Mouse (Mus musculus) naive thymus-derived CD4-positive, alpha-beta T cell, adult 2 months (primary cell): ENCODE measurements around the gene Snrpa.

Source experiments
- DNase-seq: peaks from one replicate; pipeline ENCODE4 v3.0.0-alpha.2; 2011; ENCODE audit warnings: low read depth

Snrpa gene

DNA sequence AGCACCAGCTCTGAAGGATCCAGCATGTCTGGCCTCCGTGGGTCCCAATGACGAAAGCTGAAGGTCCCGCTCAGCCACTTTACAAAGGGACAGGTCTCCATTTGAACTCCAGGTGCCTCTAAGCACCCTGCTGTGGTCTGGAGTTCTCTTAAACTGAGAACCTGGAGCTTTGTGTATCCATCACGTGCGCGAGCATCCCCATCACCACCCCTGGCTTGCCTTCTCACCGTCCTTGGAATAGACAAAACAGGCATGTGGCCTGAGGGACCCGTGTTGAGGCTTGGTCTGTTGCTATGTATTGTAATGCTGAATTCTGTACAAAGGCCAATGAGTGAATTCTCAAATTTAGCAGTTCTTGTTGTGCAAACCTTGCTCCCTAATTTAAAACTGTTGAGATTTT lies 2.7 kb upstream of the Snrpa start:
- no peak for DNase-seq

DNA sequence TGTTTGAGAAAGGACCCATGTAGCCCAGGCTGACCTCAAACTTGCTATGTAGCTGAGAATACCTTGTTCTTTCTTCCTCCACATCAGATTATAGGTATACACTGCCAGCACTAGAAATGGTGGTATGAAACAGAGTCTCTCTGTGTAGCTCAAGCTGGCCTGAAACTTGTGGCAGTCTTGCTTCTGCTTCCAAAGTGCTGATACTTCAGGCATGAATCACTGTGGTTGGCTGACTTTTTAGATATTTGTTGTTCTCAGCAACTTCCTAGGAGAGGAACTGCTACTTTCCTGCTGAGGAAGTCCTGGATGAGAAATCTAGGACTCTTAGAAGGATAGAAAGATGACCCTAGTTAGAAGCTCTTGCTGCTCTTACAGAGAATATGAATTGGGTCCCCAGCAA lies 2.3 kb upstream of the Snrpa start:
- DNase-seq = no peak

- DNase-seq = no peak
Measured at GRCm38 (mm10) chr7:27197634-27198033, 1.6 kb upstream of the Snrpa start.

GRCm38 (mm10) chr7:27197136-27197535 lies 1.1 kb upstream of the Snrpa start:
- DNase-seq = no peak

GRCm38 (mm10) chr7:27193731-27194130 lies 2.3 kb downstream of the Snrpa start:
- no peak for DNase-seq

DNA sequence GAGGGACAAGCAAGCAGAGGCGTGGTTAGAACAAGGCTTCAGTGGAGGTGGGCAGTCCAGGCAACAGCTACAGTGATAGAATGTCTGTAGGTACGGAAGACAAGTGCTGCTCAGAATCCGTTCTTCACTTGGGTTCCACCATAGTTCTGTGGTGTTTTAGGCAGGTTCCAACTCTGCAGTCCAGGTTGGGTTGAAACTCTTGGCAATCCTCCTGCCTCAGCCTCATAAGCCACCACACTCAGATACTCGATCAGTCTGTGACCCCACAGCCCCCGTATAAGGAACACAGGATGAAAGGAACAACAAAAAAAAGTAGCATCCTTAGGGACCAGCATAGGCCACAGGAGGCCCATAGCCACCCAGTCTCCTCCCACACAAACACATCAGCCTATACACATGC lies 3.6 kb downstream of the Snrpa start:
- no peak for DNase-seq

DNA sequence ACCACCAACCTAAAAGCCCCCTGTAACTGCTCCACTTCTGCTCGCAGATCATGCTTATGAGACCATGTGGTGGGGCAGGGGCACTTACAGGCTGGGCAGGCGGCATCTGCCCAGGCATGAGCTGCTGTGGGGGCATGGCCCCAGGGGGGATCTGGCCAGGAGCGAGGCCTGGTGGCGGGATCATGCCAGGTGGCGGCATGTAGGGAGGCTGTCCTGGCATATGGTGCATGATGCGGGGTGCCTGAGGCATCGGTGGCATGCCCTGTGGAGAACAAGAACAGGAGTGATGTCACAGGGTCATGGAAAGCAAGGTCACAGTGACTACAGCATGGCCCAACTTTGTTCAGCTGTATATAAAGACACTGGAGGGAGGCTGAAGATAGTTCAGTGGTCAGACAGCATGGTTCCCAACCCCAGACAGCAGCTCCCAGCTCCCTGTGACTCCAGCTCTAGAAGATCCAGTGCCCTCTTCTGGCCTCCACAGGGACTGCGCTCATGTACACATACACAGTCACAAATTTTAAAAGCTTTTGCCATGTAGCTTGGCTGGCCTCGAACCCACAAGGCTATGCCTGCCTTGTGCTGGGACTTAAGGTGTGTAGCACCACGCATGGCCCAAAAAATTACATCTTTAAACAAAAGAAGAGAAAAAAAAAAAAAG lies 6.7 kb downstream of the Snrpa start:
- DNase-seq = peak; percentile 25

DNA sequence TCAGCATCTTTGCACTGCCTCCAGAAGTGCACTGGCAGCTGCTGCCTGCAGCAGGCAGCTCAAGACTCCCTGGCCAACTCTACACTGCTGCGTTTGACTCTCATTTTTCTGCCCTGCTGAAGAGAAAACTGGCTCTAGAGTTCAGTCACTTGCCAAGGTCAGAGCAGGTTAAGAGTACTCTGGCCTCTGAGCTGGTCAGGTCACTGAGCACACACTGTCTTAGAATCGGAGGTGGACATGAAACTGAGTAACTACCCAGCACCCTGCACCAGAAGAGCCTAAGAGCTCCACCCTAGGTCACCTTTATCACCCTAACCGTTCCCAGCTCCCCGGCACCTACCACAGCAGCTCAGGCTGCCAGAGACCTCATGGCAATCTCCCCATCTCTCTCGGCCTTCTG lies 10.1 kb downstream of the Snrpa start:
- no peak for DNase-seq

DNA sequence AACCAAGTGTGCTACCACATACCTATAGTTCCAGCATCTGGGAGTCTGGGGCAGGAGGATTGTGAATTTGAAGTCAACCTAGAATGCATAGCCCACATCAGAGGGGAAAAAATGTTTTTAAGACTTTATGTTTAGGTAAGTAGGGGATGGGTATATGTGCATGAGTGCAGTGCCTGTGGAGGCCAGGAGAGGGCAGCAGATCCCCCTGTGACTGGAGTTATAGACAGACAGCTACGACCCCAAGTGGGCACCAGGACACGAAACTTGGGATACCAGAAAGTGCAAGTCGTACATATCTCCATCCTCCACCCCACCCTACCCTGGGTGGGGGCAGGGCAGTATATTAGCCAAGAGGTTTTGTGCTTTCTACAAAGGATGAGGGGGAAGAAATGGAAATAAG lies 11.1 kb downstream of the Snrpa start:
- DNase-seq = peak; percentile 67

- no peak for DNase-seq
Measured at GRCm38 (mm10) chr7:27182498-27182897, 13.6 kb downstream of the Snrpa start.

- no peak for DNase-seq
Measured at GRCm38 (mm10) chr7:27180837-27181695, 15.0 kb downstream of the Snrpa start, which contains the start of the genes Gm21983 and Mia. Gm21983 (minus strand) TSS chr7:27181086. Mia (minus strand) TSS chr7:27181157.

DNA sequence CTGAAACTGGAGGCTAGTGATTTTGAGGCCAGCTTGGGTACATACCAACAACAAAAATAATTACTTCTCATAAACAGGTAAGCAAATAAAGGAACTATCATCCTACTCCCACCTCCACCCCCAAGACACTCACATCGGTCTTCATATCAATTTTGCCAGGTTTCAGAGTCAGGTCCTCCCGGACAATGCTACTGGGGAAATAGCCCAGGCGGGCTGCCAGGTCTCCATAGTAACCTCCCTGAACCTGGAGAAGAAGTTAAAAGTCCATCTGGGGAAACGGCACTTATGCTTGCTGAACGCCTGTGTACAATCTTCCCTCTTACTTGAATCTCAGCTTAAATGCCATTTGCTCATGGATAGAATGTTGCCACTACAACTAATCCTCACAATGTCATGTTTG lies 16.0 kb downstream of the Snrpa start:
- no peak for DNase-seq

- DNase-seq = no peak
Measured at GRCm38 (mm10) chr7:27179217-27179918, 16.7 kb downstream of the Snrpa start.

DNA sequence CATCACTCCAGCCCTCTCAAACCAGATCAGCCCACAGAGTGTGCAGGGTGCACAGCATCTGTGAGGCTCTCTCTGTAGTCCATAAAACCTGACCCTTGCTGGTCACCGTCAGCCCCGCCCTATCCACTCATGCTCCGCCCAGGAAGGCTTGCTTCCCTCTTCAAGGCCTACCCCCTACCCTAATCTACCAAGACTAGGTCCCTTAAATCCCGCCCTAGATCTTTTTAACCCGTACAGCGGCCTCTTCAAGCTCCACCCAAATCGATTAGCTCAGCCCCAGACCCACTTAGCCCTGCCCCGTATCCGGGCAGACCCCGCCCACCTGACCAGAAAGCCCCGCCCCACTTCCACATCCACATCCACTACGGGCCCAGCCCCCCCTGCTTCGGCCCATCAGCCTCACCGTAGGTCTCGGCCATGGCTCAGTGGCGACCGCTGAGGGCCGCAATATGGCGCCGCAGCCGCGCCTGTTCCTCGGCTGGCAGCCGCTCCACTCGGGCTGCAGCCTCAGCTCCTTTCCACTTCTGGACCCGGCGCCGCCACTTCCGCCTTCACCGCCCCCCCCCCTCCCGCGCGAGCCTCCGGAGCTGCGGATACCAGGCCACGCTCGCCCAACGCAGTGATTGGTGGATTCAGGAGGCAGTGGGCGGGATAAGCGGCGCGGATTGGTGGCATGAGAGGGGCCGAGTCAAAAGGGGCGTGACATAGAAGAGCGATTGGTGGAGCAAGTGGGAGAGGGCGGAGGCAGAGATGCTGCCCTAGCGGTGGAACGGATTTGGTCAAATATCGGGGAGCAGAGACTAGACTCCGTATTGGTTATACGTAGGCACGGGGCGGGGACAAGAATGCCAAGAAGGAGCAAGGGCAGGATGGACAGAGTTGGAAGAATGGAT lies 17.5 kb downstream of the Snrpa start, which contains the start of gene Rab4b:
Gene Rab4b (minus strand): TSS at position 573 of the 893 bp plus-strand sequence.
- DNase-seq = peak; percentile 100

GRCm38 (mm10) chr7:27177942-27178323 lies 18.1 kb downstream of the Snrpa start:
- no peak for DNase-seq

GRCm38 (mm10) chr7:27174896-27175295 lies 21.2 kb downstream of the Snrpa start:
- DNase-seq = no peak

DNA sequence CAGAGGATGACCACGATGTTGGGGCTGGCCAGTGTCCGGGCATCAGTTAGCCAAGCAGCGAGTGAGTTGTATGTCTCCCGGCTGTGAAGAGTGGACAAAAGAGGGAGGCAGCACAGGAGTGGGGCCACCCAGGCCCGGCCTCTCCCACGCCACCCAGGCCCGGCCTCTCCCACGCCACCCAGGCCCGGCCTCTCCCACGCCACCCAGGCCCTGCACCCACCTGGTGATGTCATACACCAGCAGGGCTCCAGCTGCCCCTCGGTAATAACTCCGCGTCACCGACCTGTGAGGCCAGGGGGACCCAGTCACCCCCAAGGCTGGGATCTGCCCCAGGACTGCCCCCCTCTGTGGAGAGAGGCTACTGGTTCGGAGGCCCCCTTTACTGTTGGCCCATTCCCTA lies 21.6 kb downstream of the Snrpa start:
- DNase-seq = no peak

DNA sequence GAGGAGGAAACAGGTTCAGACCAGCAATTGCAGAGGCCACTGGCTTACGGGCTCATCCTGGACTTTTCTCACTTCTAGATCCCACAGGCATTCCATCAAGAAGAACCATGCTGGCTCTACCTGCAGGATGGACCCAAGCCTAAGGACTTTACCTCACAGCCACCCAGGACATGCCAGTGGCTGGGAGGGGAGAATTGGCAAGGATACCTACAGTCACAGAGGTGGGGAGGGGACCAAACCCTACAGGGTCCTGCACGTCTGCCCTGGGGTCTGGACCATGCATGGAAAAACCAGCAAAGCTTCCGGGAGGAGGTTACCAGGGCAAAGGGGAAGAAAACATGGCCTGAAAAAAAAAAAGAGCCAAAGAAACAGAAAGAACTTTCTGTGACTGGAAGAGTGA lies 25.1 kb downstream of the Snrpa start:
- no peak for DNase-seq

DNA sequence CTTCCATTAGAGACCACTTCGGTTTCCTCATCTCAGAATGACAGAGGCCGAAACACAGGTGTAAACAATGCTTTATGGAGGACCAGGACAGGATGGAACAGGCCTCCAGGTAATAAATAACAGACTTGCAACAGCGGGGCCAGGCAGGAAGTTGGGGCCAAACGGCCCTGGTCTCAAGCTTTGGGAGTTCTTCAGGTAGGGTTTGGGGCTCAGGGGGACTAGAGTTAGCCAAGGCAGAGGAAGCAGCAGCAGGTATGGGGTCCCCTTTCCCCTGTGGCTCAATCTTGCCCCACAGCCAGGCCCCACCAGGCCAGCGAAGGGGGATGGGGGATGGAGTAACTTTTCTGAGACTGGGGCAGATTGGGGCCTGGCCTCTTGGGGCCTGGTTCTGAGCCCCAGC lies 27.7 kb downstream of the Snrpa start:
- no peak for DNase-seq

- DNase-seq = peak; percentile 35
Measured at GRCm38 (mm10) chr7:27167475-27168094, 28.5 kb downstream of the Snrpa start.
